9 mouse cellular contexts compared by ENCODE assay signal in the genomic region with DNA sequence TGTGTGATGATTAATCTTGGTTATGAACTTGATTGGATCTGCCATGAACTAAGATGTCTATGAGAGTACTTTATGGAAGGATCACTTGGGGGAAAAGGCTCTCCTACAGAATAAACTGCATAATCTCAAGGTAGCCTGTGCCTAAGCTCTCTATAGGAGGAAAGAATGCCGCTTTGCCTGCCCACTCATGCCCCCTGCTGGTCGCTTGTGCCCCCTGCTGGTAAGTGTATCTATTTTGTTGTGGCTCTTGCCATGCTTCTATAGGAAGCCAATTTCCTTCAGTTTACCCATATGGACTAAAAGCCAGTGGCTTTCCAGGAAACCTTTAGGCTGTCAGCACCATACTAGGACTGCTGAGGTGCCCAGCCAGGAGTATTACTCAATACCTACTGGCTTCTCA. TPM values are rescaled to one million over a fixed set of nuclear protein-coding genes. Genes with fewer than 3 reads are reported as not detected.
A peak's percentile ranks its signal among the peaks of the same experiment; 100 is the strongest.
DNase-seq lines count a peak whose midpoint lies in the region; TF ChIP-seq lines count a peak whose summit lies in the region.
"Had no signal": no experiment of that assay in that cellular context is flagged by ENCODE, and none has a peak within 500 bp of the region (broad histone marks: within the 10 kb centered on the region; RNA-seq: fewer than 3 reads in every experiment).

No protein-coding gene starts in this region.

- peak; percentile 15 to 44 for DNase-seq in heart, adult 2 months
- no peak for DNase-seq in heart, postnatal 25 days (ENCODE audit: low spot score)
- DNase-seq in CD8-positive naive resting alpha-beta T cell, adult 2 months (ENCODE audit: low read depth in 2 of 2, low spot score in 2 of 2): peak; percentile 58 to 69
- DNase-seq in kidney, postnatal 10 days: peak; percentile 37
- peak; percentile 27 for DNase-seq in mesoderm, embryonic 11.5 days (ENCODE audit: low read depth, low spot score)
- DNase-seq in thymus, postnatal 36 days: peak; percentile 37 to 52
- DNase-seq in layer of hippocampus, adult 9-10 months (ENCODE audit: low spot score): no peak

- 28% methylated on average over 2 of the region's 2 CpGs for WGBS in heart, adult 2 months
- WGBS in bone marrow, adult 2 months: 41% methylated on average over 2 of the region's 2 CpGs

- intact Hi-C loops in heart, adult 2 months (cut with DNase I): no loop called here
- intact Hi-C loops in heart, postnatal 25 days (cut with DNase I): no loop called here

- TF ChIP-seq EP300 in heart, adult 2 months (IDR thresholded peaks at IDR 0.05; ENCODE audit: insufficient read depth, low read depth, low read length): no peak

- no peak overlapping the region for H3K4me3 ChIP-seq in heart, adult 2 months
- H3K4me3 ChIP-seq in bone marrow, adult 2 months (replicated peaks; ENCODE audit: control insufficient read depth, low read depth, low read length): no peak overlapping the region

- H3K27ac ChIP-seq in heart, adult 2 months: no peak overlapping the region
- H3K27ac ChIP-seq in bone marrow, adult 2 months (ENCODE audit: control insufficient read depth, insufficient read depth, low read depth, low read length, poor library complexity): no peak overlapping the region
- H3K27ac ChIP-seq: macrophage had no signal

- no peaks in the 10 kb centered on the region for H3K27me3 ChIP-seq in heart, adult 2 months (ENCODE audit: control insufficient read depth, insufficient read depth, low read length)

- TF ChIP-seq POLR2A in heart, adult 2 months (IDR thresholded peaks at IDR 0.05; ENCODE audit: insufficient read depth, low read depth, low read length): no peak
- TF ChIP-seq POLR2A in bone marrow, adult 2 months (IDR thresholded peaks at IDR 0.05; ENCODE audit: borderline replicate concordance, control insufficient read depth, low read depth, low read length): no peak

- H3K9ac ChIP-seq in heart, adult 2 months (ENCODE audit: low read depth, low read length): no peak overlapping the region

- TF ChIP-seq CTCF in heart, adult 2 months (IDR thresholded peaks at IDR 0.05): peak; percentile 79
- TF ChIP-seq CTCF in bone marrow, adult 2 months (IDR thresholded peaks at IDR 0.05; ENCODE audit: control insufficient read depth, insufficient read depth, low read length): peak; percentile 79

- H3K4me1 ChIP-seq in heart, adult 2 months (ENCODE audit: control insufficient read depth, insufficient read depth, low read length): no peaks in the 10 kb centered on the region
- peaks cover 2% of the 10 kb centered on the region for H3K4me1 ChIP-seq in bone marrow, adult 2 months (ENCODE audit: control insufficient read depth, insufficient read depth, low read length)

- no peaks in the 10 kb centered on the region for H3K79me2 ChIP-seq in heart, adult 2 months (replicated peaks; ENCODE audit: control insufficient read depth, insufficient read depth, low read length)

- H3K36me3 ChIP-seq in heart, adult 2 months (ENCODE audit: control insufficient read depth, insufficient read depth, low read length): no peaks in the 10 kb centered on the region

RNA-seq across cellular contexts. Expression of a gene that starts 9.7 kb away (rescaled TPM):
- total RNA-seq in heart, adult 2 months (2021): 10 to 100 TPM; 11.0 to 11.6 TPM
- 3.9 and 7.3 TPM in 2 replicates for polyA plus RNA-seq in heart, adult 2 months (2012; rRNA removed)
- 10 to 100 TPM; 11.2 to 13.7 TPM for total RNA-seq in heart, postnatal 25 days (2021)
- polyA plus RNA-seq in bone marrow, adult 2 months (2011; ENCODE audit: insufficient read depth, insufficient read length, low replicate concordance, missing spikeins): 25.1 and 27.2 TPM in 2 replicates

RNA-seq across cellular contexts. Expression of a gene that starts 33.6 kb away (rescaled TPM):
- 10 to 100 TPM; 10.5 to 12.0 TPM for total RNA-seq in heart, adult 2 months (2021)
- 5.2 and 7.9 TPM in 2 replicates for polyA plus RNA-seq in heart, adult 2 months (2012; rRNA removed)
- 10 to 100 TPM in 1 of 2 experiments, 1 to 10 TPM in 1; 8.9 to 10.2 TPM for total RNA-seq in heart, postnatal 25 days (2021)
- 4.8 and 5.0 TPM in 2 replicates for polyA plus RNA-seq in bone marrow, adult 2 months (2011; ENCODE audit: insufficient read depth, insufficient read length, low replicate concordance, missing spikeins)

Comparison
In these comparisons a context has a peak if more than half of its experiments do, and no peak if none do; other contexts are left out.
1. DNase-seq: peak in heart, adult 2 months (2 of 2), CD8-positive naive resting alpha-beta T cell, adult 2 months (2 of 2), kidney, postnatal 10 days (single experiment), mesoderm, embryonic 11.5 days (single experiment) and thymus, postnatal 36 days (2 of 2); none in heart, postnatal 25 days (single experiment) and layer of hippocampus, adult 9-10 months (single experiment).